Mouse (Mus musculus): ENCODE results near the gene Ndrg3. TPM values are rescaled to one million over a fixed set of nuclear protein-coding genes. Genes with fewer than 3 reads are reported as not detected.

The Ndrg3 gene
- polyA plus RNA-seq, 1 experiment from 2014 or later = 105 TPM

GRCm38 (mm10) chr2:157028261-157028660, 36.4 kb upstream of the Ndrg3 start:
- 0 out of 2 replicates have a peak, but pooled peaks cover 5% of the 10 kb centered on the region for H3K9me3 ChIP-seq (ENCODE audit: control insufficient read depth, low read length)
- 85% methylated on average over 4 of the region's 4 CpGs for WGBS
- H3K27ac ChIP-seq (replicated peaks; ENCODE audit: low read depth, low read length) = no peak overlapping the region
- DNase-seq (no peak), ATAC-seq (ENCODE audit: low FRiP score, low TSS enrichment) (no peak)
- H3K4me3 ChIP-seq (replicated peaks; ENCODE audit: low read depth, low read length) = no peak overlapping the region
- peaks cover 96% of the 10 kb centered on the region for H3K36me3 ChIP-seq (ENCODE audit: control insufficient read depth, insufficient read depth, low read length)
- no peak overlapping the region for H3K4me2 ChIP-seq (ENCODE audit: low read length)
- no peaks in the 10 kb centered on the region for H3K27me3 ChIP-seq (ENCODE audit: control insufficient read depth, insufficient read depth, low read length)
- H3K4me1 ChIP-seq (ENCODE audit: control insufficient read depth, insufficient read depth, low read length) = no peaks in the 10 kb centered on the region
- no peak overlapping the region for H3K9ac ChIP-seq (replicated peaks; ENCODE audit: low read length)

DNA sequence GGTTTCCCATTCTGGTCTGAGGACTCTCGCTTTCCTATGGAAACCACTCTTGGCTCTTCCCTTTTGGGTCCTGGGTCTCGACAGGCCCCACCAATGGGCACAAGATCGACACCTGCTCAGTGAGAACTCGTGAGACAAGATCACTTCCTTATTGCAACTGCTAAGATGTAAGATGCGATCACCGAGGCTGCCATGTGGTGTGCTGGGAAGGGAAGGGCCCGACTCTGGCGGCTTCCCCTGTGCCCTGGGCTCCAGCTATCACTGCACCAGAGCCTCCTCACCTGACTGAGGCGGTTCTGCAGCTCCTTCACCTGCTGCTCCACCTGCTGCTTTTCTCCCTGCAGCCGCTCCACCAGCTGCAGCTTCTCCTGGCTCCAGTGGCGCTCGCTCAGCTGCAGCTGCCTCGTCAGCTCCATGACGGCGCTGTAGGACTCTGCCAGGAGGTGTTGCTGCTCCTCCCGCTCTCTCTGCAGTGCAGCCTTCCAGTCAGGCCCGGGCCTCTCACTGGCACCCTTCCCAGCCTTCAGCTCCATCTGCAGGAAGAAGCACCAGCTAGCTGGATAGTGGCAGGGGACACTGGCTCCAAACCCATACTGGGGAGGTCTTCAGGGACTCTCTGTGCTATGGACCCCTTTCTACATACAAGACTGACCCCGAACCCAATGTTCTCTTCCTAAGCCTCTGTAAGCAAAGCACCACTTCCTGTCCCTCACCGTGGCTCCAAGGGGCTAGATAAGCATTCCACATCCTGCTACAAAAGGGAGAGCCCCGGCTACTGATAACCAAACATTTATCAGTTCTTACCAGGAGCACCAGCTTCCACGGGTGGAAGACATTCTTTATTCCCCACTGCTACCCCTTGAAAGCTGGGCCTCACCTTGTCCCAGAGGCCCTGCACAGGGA, 35.5 kb upstream of the Ndrg3 start:
- H3K4me3 ChIP-seq (replicated peaks; ENCODE audit: low read depth, low read length) = no peak overlapping the region
- ATAC-seq (ENCODE audit: low FRiP score, low TSS enrichment) = no peak
- no peak overlapping the region for H3K9ac ChIP-seq (replicated peaks; ENCODE audit: low read length)
- H3K4me2 ChIP-seq (ENCODE audit: low read length) = no peak overlapping the region
- DNase-seq = no peak
- H3K9me3 ChIP-seq (ENCODE audit: control insufficient read depth, low read length) = 0 out of 2 replicates have a peak, but pooled peaks cover 5% of the 10 kb centered on the region
- no peak overlapping the region for H3K27ac ChIP-seq (replicated peaks; ENCODE audit: low read depth, low read length)
- H3K36me3 ChIP-seq (ENCODE audit: control insufficient read depth, insufficient read depth, low read length) = peaks cover 96% of the 10 kb centered on the region
- no peaks in the 10 kb centered on the region for H3K4me1 ChIP-seq (ENCODE audit: control insufficient read depth, insufficient read depth, low read length)
- 92% methylated on average over 21 of the region's 21 CpGs for WGBS
- no peaks in the 10 kb centered on the region for H3K27me3 ChIP-seq (ENCODE audit: control insufficient read depth, insufficient read depth, low read length)

DNA sequence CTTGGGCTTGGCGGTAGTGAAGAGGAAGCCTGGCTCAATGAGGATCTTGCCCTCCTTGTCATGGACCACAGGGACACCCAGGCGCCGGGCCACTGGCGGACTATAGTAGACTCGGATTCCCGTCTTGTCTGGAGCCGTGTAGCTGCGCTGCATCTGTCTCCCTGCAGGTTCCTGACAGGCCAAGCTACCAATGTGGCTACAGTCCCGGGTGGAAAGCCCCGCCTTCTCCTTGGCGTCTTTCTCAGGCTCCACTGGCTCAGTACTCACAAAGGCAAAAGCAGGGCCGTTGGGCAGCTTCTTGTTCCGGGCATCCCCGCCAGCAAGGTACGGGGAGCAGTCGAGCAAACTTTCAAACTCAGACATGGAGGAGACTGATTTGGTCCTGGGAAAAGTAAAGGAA, 29.3 kb upstream of the Ndrg3 start:
- H3K27ac ChIP-seq (replicated peaks; ENCODE audit: low read depth, low read length) = no peak overlapping the region
- H3K36me3 ChIP-seq (ENCODE audit: control insufficient read depth, insufficient read depth, low read length) = peaks cover 99% of the 10 kb centered on the region
- ATAC-seq (ENCODE audit: low FRiP score, low TSS enrichment) (no peak), DNase-seq (no peak)
- no peak overlapping the region for H3K9ac ChIP-seq (replicated peaks; ENCODE audit: low read length)
- H3K27me3 ChIP-seq (ENCODE audit: control insufficient read depth, insufficient read depth, low read length) = no peaks in the 10 kb centered on the region
- no peaks in the 10 kb centered on the region for H3K4me1 ChIP-seq (ENCODE audit: control insufficient read depth, insufficient read depth, low read length)
- no peak overlapping the region for H3K4me2 ChIP-seq (ENCODE audit: low read length)
- 0 out of 2 replicates have a peak, but pooled peaks cover 5% of the 10 kb centered on the region for H3K9me3 ChIP-seq (ENCODE audit: control insufficient read depth, low read length)
- WGBS = 94% methylated on average over 16 of the region's 16 CpGs
- H3K4me3 ChIP-seq (replicated peaks; ENCODE audit: low read depth, low read length) = no peak overlapping the region

GRCm38 (mm10) chr2:157019228-157019627, 27.4 kb upstream of the Ndrg3 start:
- Histone ChIP-seq H3K4me1 (ENCODE audit: control insufficient read depth, insufficient read depth, low read length) (no peaks in the 10 kb centered on the region), H3K4me3 (replicated peaks; ENCODE audit: low read depth, low read length) (no peak overlapping the region), H3K4me2 (ENCODE audit: low read length) (no peak overlapping the region), H3K27ac (replicated peaks; ENCODE audit: low read depth, low read length) (no peak overlapping the region), H3K27me3 (ENCODE audit: control insufficient read depth, insufficient read depth, low read length) (no peaks in the 10 kb centered on the region), H3K9ac (replicated peaks; ENCODE audit: low read length) (no peak overlapping the region), H3K36me3 (ENCODE audit: control insufficient read depth, insufficient read depth, low read length) (peaks cover 98% of the 10 kb centered on the region), H3K9me3 (ENCODE audit: control insufficient read depth, low read length) (no peaks in the 10 kb centered on the region)
- DNase-seq (no peak), ATAC-seq (ENCODE audit: low FRiP score, low TSS enrichment) (no peak)
- 80% methylated on average over 4 of the region's 4 CpGs for WGBS

DNA sequence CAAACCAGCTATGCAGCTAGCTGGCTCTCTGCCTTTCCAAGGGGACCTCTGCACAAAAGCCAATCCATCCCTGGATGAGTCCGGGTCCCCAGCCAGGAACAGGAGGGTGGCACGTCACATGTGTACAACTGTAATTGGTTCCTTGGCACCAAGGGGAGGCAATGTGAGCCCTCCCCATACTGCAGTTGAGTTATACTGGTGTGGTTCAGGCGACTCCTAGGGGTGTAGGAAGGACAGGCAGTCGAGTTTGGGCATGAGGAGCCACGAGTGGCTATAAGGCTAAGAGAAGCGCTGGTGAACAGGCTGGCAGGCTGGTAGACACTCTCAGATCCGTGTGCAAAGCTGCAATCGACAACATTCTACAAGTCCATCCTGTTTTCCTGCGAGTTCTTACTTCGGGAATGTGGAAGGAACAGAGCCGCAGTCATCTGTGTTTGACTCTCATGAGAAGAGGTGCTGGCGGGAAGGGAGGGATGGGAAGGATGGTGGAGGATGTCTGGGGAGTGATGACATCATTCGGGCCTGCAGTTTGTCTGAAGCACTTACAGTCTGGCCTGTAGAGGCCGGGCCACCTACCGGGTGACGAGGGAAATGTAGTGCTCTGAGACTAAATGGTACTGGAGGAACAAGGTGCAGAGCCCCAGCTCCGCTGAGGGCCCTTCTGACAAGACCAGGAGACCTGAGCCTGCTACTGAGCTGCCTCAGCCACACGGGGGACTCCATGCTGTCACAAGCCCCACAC, 24.8 kb upstream of the Ndrg3 start:
- H3K4me3 ChIP-seq (replicated peaks; ENCODE audit: low read depth, low read length) = no peak overlapping the region
- DNase-seq = no peak
- no peak overlapping the region for H3K27ac ChIP-seq (replicated peaks; ENCODE audit: low read depth, low read length)
- no peaks in the 10 kb centered on the region for H3K9me3 ChIP-seq (ENCODE audit: control insufficient read depth, low read length)
- no peak for ATAC-seq (ENCODE audit: low FRiP score, low TSS enrichment)
- H3K27me3 ChIP-seq (ENCODE audit: control insufficient read depth, insufficient read depth, low read length) = no peaks in the 10 kb centered on the region
- no peaks in the 10 kb centered on the region for H3K4me1 ChIP-seq (ENCODE audit: control insufficient read depth, insufficient read depth, low read length)
- no peak overlapping the region for H3K9ac ChIP-seq (replicated peaks; ENCODE audit: low read length)
- no peak overlapping the region for H3K4me2 ChIP-seq (ENCODE audit: low read length)
- 90% methylated on average over 18 of the region's 18 CpGs for WGBS
- H3K36me3 ChIP-seq (ENCODE audit: control insufficient read depth, insufficient read depth, low read length) = peaks cover 91% of the 10 kb centered on the region

- Histone ChIP-seq H3K36me3 (ENCODE audit: control insufficient read depth, insufficient read depth, low read length) (peaks cover 52% of the 10 kb centered on the region), H3K4me2 (ENCODE audit: low read length) (no peak overlapping the region), H3K27ac (replicated peaks; ENCODE audit: low read depth, low read length) (no peak overlapping the region), H3K9ac (replicated peaks; ENCODE audit: low read length) (no peak overlapping the region), H3K27me3 (ENCODE audit: control insufficient read depth, insufficient read depth, low read length) (no peaks in the 10 kb centered on the region), H3K9me3 (ENCODE audit: control insufficient read depth, low read length) (no peaks in the 10 kb centered on the region), H3K4me1 (ENCODE audit: control insufficient read depth, insufficient read depth, low read length) (0 out of 2 replicates have a peak, but pooled peaks cover under 1% of the 10 kb centered on the region), H3K4me3 (replicated peaks; ENCODE audit: low read depth, low read length) (no peak overlapping the region)
- WGBS = 80% methylated on average over 6 of the region's 6 CpGs
- DNase-seq = no peak
- ATAC-seq (ENCODE audit: low FRiP score, low TSS enrichment) = no peak
Observed at GRCm38 (mm10) chr2:157012341-157012740, 20.5 kb upstream of the Ndrg3 start.

- no peak overlapping the region for H3K4me3 ChIP-seq (replicated peaks; ENCODE audit: low read depth, low read length)
- no peaks in the 10 kb centered on the region for H3K9me3 ChIP-seq (ENCODE audit: control insufficient read depth, low read length)
- no peak overlapping the region for H3K9ac ChIP-seq (replicated peaks; ENCODE audit: low read length)
- peaks cover 9% of the 10 kb centered on the region; the same call in 1 of the 2 replicates for H3K4me1 ChIP-seq (ENCODE audit: control insufficient read depth, insufficient read depth, low read length)
- H3K27me3 ChIP-seq (ENCODE audit: control insufficient read depth, insufficient read depth, low read length) = no peaks in the 10 kb centered on the region
- WGBS = 64% methylated on average over 11 of the region's 11 CpGs
- ATAC-seq (ENCODE audit: low FRiP score, low TSS enrichment) = no peak
- peaks cover 37% of the 10 kb centered on the region for H3K36me3 ChIP-seq (ENCODE audit: control insufficient read depth, insufficient read depth, low read length)
- DNase-seq = no peak
- no peak overlapping the region for H3K4me2 ChIP-seq (ENCODE audit: low read length)
- H3K27ac ChIP-seq (replicated peaks; ENCODE audit: low read depth, low read length) = no peak overlapping the region
Observed at GRCm38 (mm10) chr2:157010634-157011310, 18.9 kb upstream of the Ndrg3 start.

- Histone ChIP-seq H3K36me3 (ENCODE audit: control insufficient read depth, insufficient read depth, low read length) (peaks cover 31% of the 10 kb centered on the region), H3K27ac (replicated peaks; ENCODE audit: low read depth, low read length) (no peak overlapping the region), H3K4me1 (ENCODE audit: control insufficient read depth, insufficient read depth, low read length) (peaks cover 9% of the 10 kb centered on the region; the same call in 1 of the 2 replicates), H3K4me3 (replicated peaks; ENCODE audit: low read depth, low read length) (no peak overlapping the region), H3K4me2 (ENCODE audit: low read length) (no peak overlapping the region), H3K27me3 (ENCODE audit: control insufficient read depth, insufficient read depth, low read length) (no peaks in the 10 kb centered on the region), H3K9me3 (ENCODE audit: control insufficient read depth, low read length) (no peaks in the 10 kb centered on the region), H3K9ac (replicated peaks; ENCODE audit: low read length) (no peak overlapping the region)
- DNase-seq = no peak
- ATAC-seq (ENCODE audit: low FRiP score, low TSS enrichment) = no peak
Observed at GRCm38 (mm10) chr2:157010121-157010520, 18.3 kb upstream of the Ndrg3 start.
